Mouse (Mus musculus): ENCODE results near the gene Clec18a. TPM values are rescaled to one million over a fixed set of nuclear protein-coding genes. Genes with fewer than 3 reads are reported as not detected.
"Not testable (repeated sequence)": the region's sequence is repeated elsewhere in the genome, so short reads cannot be mapped to it uniquely, and the experiment has no call there.

The Clec18a gene
- polyA plus RNA-seq, 1 experiment from 2014 or later, result not detected

- DNase-seq (ENCODE audit: low spot score), result peak; percentile 93
- no peaks in the 10 kb centered on the region for H3K9me3 ChIP-seq
- H3K27ac ChIP-seq, result peak overlapping the region; percentile 91
- H3K4me3 ChIP-seq, result peak overlapping the region; percentile 94
- peaks cover 8% of the 10 kb centered on the region; the same call in 1 of the 2 replicates for H3K27me3 ChIP-seq (ENCODE audit: insufficient read depth, poor library complexity, severe bottlenecking)
- under 1% methylated on average over 31 of the region's 31 CpGs for WGBS
- H3K4me1 ChIP-seq, result peaks cover 9% of the 10 kb centered on the region; the same call in 1 of the 2 replicates
- no peaks in the 10 kb centered on the region for H3K36me3 ChIP-seq
These were observed 64.8 kb downstream of the Clec18a start for GRCm38 (mm10) chr8:111027391-111027937.

- H3K4me3 ChIP-seq; H3K36me3 ChIP-seq; H3K4me1 ChIP-seq; H3K27me3 ChIP-seq (ENCODE audit: insufficient read depth, poor library complexity, severe bottlenecking); H3K9me3 ChIP-seq; H3K27ac ChIP-seq; DNase-seq (ENCODE audit: low spot score): not testable (repeated sequence)
- 90% methylated on average over 2 of the region's 2 CpGs for whole genome bisulfite sequencing
These were observed 65.6 kb downstream of the Clec18a start for GRCm38 (mm10) chr8:111026609-111027008.

- not testable (repeated sequence) for H3K4me1 ChIP-seq; H3K27ac ChIP-seq; H3K4me3 ChIP-seq; H3K9me3 ChIP-seq; H3K27me3 ChIP-seq (ENCODE audit: insufficient read depth, poor library complexity, severe bottlenecking); DNase-seq (ENCODE audit: low spot score)
- peaks cover 67% of the 10 kb centered on the region for H3K36me3 ChIP-seq
- WGBS, result 80% methylated on average over 8 of the region's 10 CpGs
These were observed 81.8 kb downstream of the Clec18a start for GRCm38 (mm10) chr8:111010230-111010991.

Small RNA genes within 50 kb of the gene (microRNA-seq; reads per million reads assigned to microRNA genes)
- gene Gm24103 (not detected), gene Mir3473d (not detected)

Other genes starting within 250 kb of the Clec18a start
- gene Cog4, start 245.8 kb downstream of the Clec18a start, polyA plus RNA-seq (2016; fragmentation: Nextera tagmentation; extraction: Ambion mirVana), result 70.0 and 74.6 TPM in 2 replicates
- gene Sf3b3, start 245.6 kb downstream of the Clec18a start, polyA plus RNA-seq (2016; fragmentation: Nextera tagmentation; extraction: Ambion mirVana), result 137 and 148 TPM in 2 replicates
- gene Fuk, start 189.9 kb downstream of the Clec18a start, polyA plus RNA-seq (2016; fragmentation: Nextera tagmentation; extraction: Ambion mirVana), result 10.4 and 11.2 TPM in 2 replicates
- 23.2 and 30.2 TPM in 2 replicates for gene St3gal2, start 172.5 kb downstream of the Clec18a start, polyA plus RNA-seq (2016; fragmentation: Nextera tagmentation; extraction: Ambion mirVana)
- gene Ddx19a, start 94.6 kb downstream of the Clec18a start, polyA plus RNA-seq (2016; fragmentation: Nextera tagmentation; extraction: Ambion mirVana), result 18.8 and 23.5 TPM in 2 replicates
- 6.9 and 7.7 TPM in 2 replicates for gene Ddx19b, start 60.7 kb downstream of the Clec18a start, polyA plus RNA-seq (2016; fragmentation: Nextera tagmentation; extraction: Ambion mirVana)
- gene Aars, start 59.3 kb downstream of the Clec18a start, polyA plus RNA-seq (2016; fragmentation: Nextera tagmentation; extraction: Ambion mirVana), result 62.9 and 72.4 TPM in 2 replicates
- 8.6 and 27.2 TPM in 2 replicates for gene Exosc6, start 36.1 kb downstream of the Clec18a start, polyA plus RNA-seq (2016; fragmentation: Nextera tagmentation; extraction: Ambion mirVana)
- gene Pdpr, start 2.2 kb upstream of the Clec18a start, polyA plus RNA-seq (2016; fragmentation: Nextera tagmentation; extraction: Ambion mirVana), result 8.1 and 15.5 TPM in 2 replicates
- 61.5 and 70.4 TPM in 2 replicates for gene Glg1, start 166.8 kb upstream of the Clec18a start, polyA plus RNA-seq (2016; fragmentation: Nextera tagmentation; extraction: Ambion mirVana)
- gene Rfwd3, start 207.8 kb upstream of the Clec18a start, polyA plus RNA-seq (2016; fragmentation: Nextera tagmentation; extraction: Ambion mirVana), result 57.7 and 65.2 TPM in 2 replicates
- 0.98 and 1.5 TPM in 2 replicates for gene Mlkl, start 245.8 kb upstream of the Clec18a start, polyA plus RNA-seq (2016; fragmentation: Nextera tagmentation; extraction: Ambion mirVana)

Measured in heart, embryonic 10.5 days (tissue).